Mouse (Mus musculus) erythroblast, embryonic 14.5 days (primary cell): Measurements from ENCODE around the gene Mrpl36.

Source experiments
- GATA1 ChIP-seq: IDR thresholded peaks from 2 replicates; pipeline ENCODE4 v1.6.1; 2012; ENCODE audit warnings: low read length, inconsistent platforms, mixed read lengths
- TAL1 ChIP-seq: IDR thresholded peaks from 3 replicates; pipeline ENCODE4 v1.6.1; 2012; ENCODE audit warnings: low read length, inconsistent platforms, mixed read lengths

GRCm38 (mm10) chr13:73346131-73346530, 17.8 kb downstream of the Mrpl36 start:
- TF ChIP-seq GATA1 (no peak), TAL1 (no peak)
